Mouse (Mus musculus) hindbrain, postnatal 0 days (tissue): ENCODE measurements at regions not wholly inside any gene's neighbourhood (a gene's known extent, or its start where the extent isn't known, plus 50 kb on each side); places are given as distances from the start of the nearest gene placed in this dataset.

Experiments used
- ATAC-seq: fragments of 200-750 bp; cut with Nextera tagmentation; 2 replicates; pipeline ENCODE4 v1.8.0; 2017; ENCODE audit warnings: mild to moderate bottlenecking, moderate TSS enrichment, moderate library complexity
- DNase-seq: peaks from one replicate; pipeline ENCODE4 v3.0.0-alpha.2; 2015; ENCODE audit warnings: low spot score
- H3K27ac ChIP-seq: fragments of 300-500 bp; sonication (generic); 2 replicates; pipeline ENCODE4 v1.5.1; 2014; ENCODE audit warnings: mild to moderate bottlenecking
- H3K27me3 ChIP-seq: fragments of 300-500 bp; sonication (generic); 2 replicates; pipeline ENCODE4 v1.6.1; 2014; ENCODE audit warnings: low read length, mixed read lengths; ENCODE audit not compliant: insufficient read depth
- H3K36me3 ChIP-seq: fragments of 300-500 bp; sonication (generic); 2 replicates; pipeline ENCODE4 v1.6.1; 2014; ENCODE audit warnings: low read length, mixed read lengths; ENCODE audit not compliant: insufficient read depth
- H3K4me1 ChIP-seq: fragments of 300-500 bp; sonication (generic); 2 replicates; pipeline ENCODE4 v1.6.1; 2014; ENCODE audit warnings: antibody characterized with exemption, low read length, mixed read lengths; ENCODE audit not compliant: insufficient read depth
- H3K4me2 ChIP-seq: fragments of 300-500 bp; sonication (generic); 2 replicates; pipeline ENCODE4 v1.6.1; 2014; ENCODE audit warnings: low read depth, mild to moderate bottlenecking, low read length, moderate library complexity, mixed read lengths
- H3K4me3 ChIP-seq: fragments of 300-500 bp; sonication (generic); 2 replicates; pipeline ENCODE4 v1.5.1; 2014; ENCODE audit warnings: low read length
- H3K9ac ChIP-seq: fragments of 300-500 bp; sonication (generic); replicated peaks from 2 replicates; pipeline ENCODE4 v1.6.1; 2014; ENCODE audit warnings: mild to moderate bottlenecking, low read length, moderate library complexity, mixed read lengths
- H3K9me3 ChIP-seq: fragments of 300-500 bp; sonication (generic); 2 replicates; pipeline ENCODE4 v1.6.1; 2016; ENCODE audit warnings: low read length, mixed read lengths
- CTCF ChIP-seq: IDR thresholded peaks from 2 replicates; pipeline ENCODE4 v1.5.1; 2016; ENCODE audit warnings: antibody characterized with exemption, control low read depth, low read depth
- WGBS: fragments of 180-500 bp; shearing (Covaris S2); extraction: QIAGEN DNeasy Blood & Tissue Kit; methylation state at CpG from one replicate; pipeline ENCODE4 v1.1.7; 2014; 5-methylcytosine and 5-hydroxymethylcytosine counted together

- no peaks in the 10 kb centered on the region for H3K36me3 ChIP-seq
- TF ChIP-seq CTCF, result peak; percentile 74
- DNase-seq (peak; percentile 52), ATAC-seq (no peak)
- no peaks in the 10 kb centered on the region for H3K9me3 ChIP-seq
- no peak overlapping the region for H3K27ac ChIP-seq
- H3K27me3 ChIP-seq, result no peaks in the 10 kb centered on the region
- WGBS, result 9% methylated on average over 1 of the region's 1 CpGs
- H3K9ac ChIP-seq, result no peak overlapping the region
- no peaks in the 10 kb centered on the region for H3K4me1 ChIP-seq
- no peak overlapping the region for H3K4me3 ChIP-seq
- no peak overlapping the region for H3K4me2 ChIP-seq
Measured at GRCm38 (mm10) chr6:105090882-105091281, 586.6 kb upstream of the Cntn4 start.
